Mouse (Mus musculus): ENCODE data around the gene Zfhx2.

DNA sequence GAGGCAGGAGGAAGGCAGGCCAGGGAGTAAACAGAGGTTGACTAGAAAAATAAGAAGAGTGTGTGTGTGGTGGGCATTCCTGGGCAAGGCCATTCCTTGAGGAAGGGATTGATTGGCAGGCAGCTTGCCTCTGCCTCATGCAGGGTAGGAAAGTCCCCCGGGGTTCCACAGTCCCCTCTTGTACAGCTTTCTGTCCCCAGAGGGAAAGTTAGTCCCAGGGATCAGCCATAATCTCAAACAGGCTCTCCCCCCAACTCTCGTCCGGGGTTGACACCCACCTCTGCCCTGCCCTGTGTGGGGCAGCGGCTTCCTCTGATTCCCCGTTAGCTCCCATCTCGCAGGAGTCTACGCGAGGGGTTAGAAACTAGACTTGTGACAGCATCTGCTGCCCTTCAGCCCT is 14.9 kb upstream of the Zfhx2 start:
- TF ChIP-seq POLR2A (IDR thresholded peaks at IDR 0.05; ENCODE audit: borderline replicate concordance, low read depth, low read length) (no peak), CTCF (IDR thresholded peaks at IDR 0.05; ENCODE audit: low read depth, low read length) (no peak)
